Mouse (Mus musculus) cortical plate, adult 2 months (tissue): ENCODE data around the gene Dxo. TPM values are rescaled to one million over a fixed set of nuclear protein-coding genes. Genes with fewer than 3 reads are reported as not detected.
"Not testable (repeated sequence)": the region's sequence is repeated elsewhere in the genome, so short reads cannot be mapped to it uniquely, and the experiment has no call there.

ENCODE experiments used
- H3K27ac ChIP-seq: fragments of 200-500 bp; 2 replicates; pipeline ENCODE4 v1.5.1; 2012; ENCODE audit warnings: low read length, control low read depth, inconsistent platforms; ENCODE audit not compliant: insufficient read depth
- H3K4me1 ChIP-seq: fragments of 200-500 bp; 2 replicates; pipeline ENCODE4 v1.6.1; 2011; ENCODE audit warnings: low read length; ENCODE audit not compliant: control insufficient read depth, insufficient read depth
- H3K4me3 ChIP-seq: fragments of 200-500 bp; 2 replicates; pipeline ENCODE4 v1.5.1; 2011; ENCODE audit warnings: mild to moderate bottlenecking, low read length, control low read depth; ENCODE audit not compliant: insufficient read depth
- CTCF ChIP-seq: fragments of 200-500 bp; IDR thresholded peaks from 2 replicates; pipeline ENCODE4 v1.5.1; 2011; ENCODE audit warnings: mild to moderate bottlenecking, control low read depth, low read length; ENCODE audit not compliant: insufficient read depth; ENCODE audit errors: extremely low read depth
- POLR2A ChIP-seq: fragments of 200-500 bp; IDR thresholded peaks from 2 replicates; pipeline ENCODE4 v1.6.1; 2011; ENCODE audit warnings: mild to moderate bottlenecking, low read length, control low read depth; ENCODE audit not compliant: insufficient read depth; ENCODE audit errors: extremely low read depth
- polyA plus RNA-seq: library from polyadenylated mRNA; depleted of rRNA; stranded (reverse); fragments of >200 nt; gene quantifications from 2 replicates; pipeline ENCODE4 v1.2.3, GENCODE M21; 2012; rRNA removed

Dxo gene
- polyA plus RNA-seq: 53.1 and 55.5 TPM in 2 replicates

- peaks cover 2% of the 10 kb centered on the region; the same call in 1 of the 2 replicates for H3K4me1 ChIP-seq
- peak within 1 kb of the TSS; percentile 73 for H3K27ac ChIP-seq
- peak within 1 kb of the TSS; percentile 97 for H3K4me3 ChIP-seq
- peak; percentile 80 for TF ChIP-seq POLR2A
- TF ChIP-seq CTCF: no peak
These were observed at the start of gene Dxo, which contains the start of gene Stk19 for GRCm38 (mm10) chr17:34836856-34837221. Dxo (plus strand) TSS chr17:34837019. Stk19 (minus strand) TSS chr17:34836945.

DNA sequence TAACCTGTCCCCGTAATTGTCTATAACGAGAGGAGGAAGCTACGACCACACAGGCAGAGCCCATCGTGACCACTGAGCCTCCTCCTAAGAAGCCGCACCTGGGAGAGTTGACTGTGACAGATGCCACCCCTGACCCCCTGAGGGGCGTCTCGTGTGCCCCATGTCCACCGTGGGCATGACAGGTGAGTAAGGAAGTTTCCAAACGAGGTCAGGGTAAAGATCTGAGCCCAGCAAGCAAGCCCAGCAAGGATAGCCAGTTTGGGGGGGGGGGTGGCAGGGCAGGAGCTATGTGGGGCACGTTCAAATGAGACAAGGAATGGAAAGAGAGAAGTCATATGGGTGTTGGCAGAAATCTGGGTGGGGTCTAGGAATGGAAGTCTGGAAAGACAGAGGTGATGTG is 41.8 kb upstream of the Dxo start:
- no peak overlapping the region for H3K4me3 ChIP-seq
- no peak overlapping the region for H3K27ac ChIP-seq
- H3K4me1 ChIP-seq: no peaks in the 10 kb centered on the region
- TF ChIP-seq POLR2A (no peak), CTCF (no peak)

- no peak overlapping the region for H3K27ac ChIP-seq
- H3K4me3 ChIP-seq: no peak overlapping the region
- no peaks in the 10 kb centered on the region for H3K4me1 ChIP-seq
- TF ChIP-seq POLR2A (no peak), CTCF (peak; percentile 44)
These were observed 41.2 kb upstream of the Dxo start for GRCm38 (mm10) chr17:34795633-34796032.

DNA sequence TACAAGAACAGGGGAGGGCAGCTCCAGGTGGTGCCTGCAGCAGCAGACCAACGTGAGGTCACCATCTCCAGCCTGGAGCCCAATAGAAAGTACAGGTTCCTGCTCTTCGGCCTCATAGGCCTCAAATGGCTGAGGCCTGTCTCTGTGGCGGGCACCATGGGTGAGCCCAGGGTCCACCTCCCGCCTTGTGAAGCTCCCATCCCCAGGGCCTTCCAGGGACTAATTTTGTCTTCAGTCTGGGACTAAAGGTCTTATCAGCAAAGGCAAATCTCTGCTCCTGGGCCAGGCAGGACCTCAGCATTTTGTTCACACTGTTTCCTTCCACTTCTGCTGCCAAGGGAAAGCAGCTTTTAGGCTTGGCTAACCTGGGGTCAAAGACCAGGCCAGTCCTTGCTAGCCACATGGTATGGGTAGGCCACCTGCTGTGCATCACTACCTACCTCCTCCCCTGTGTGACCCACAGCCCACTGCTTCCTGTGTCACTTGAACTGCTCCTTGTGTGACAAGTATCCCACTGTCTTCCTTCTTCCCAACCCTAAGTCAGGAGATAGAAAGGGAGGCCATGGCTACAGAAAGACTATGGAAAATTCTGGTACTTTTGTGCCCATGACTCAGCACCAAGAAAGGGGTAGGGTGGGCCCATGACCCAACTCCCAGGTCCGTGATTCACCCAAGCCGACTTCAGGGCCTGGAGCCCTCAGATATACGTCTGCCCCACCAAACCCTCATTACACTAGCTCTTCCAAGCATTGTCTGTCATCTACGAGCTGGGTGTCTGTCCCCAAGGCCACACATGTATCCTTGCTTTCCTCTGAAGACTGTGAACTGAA is 40.3 kb upstream of the Dxo start:
- no peak overlapping the region for H3K27ac ChIP-seq
- no peak overlapping the region for H3K4me3 ChIP-seq
- TF ChIP-seq POLR2A: no peak
- TF ChIP-seq CTCF: no peak
- H3K4me1 ChIP-seq: no peaks in the 10 kb centered on the region

- H3K27ac ChIP-seq: not testable (repeated sequence)
These were observed 39.4 kb upstream of the Dxo start for GRCm38 (mm10) chr17:34797211-34797995.

GRCm38 (mm10) chr17:34798071-34798470 is 38.7 kb upstream of the Dxo start:
- not testable (repeated sequence) for H3K4me1 ChIP-seq, H3K4me3 ChIP-seq, H3K27ac ChIP-seq

More at GRCm38 (mm10) chr17:34797211-34797995, 39.4 kb upstream of the Dxo start:
- H3K4me3 ChIP-seq, H3K4me1 ChIP-seq: not testable (repeated sequence)

DNA sequence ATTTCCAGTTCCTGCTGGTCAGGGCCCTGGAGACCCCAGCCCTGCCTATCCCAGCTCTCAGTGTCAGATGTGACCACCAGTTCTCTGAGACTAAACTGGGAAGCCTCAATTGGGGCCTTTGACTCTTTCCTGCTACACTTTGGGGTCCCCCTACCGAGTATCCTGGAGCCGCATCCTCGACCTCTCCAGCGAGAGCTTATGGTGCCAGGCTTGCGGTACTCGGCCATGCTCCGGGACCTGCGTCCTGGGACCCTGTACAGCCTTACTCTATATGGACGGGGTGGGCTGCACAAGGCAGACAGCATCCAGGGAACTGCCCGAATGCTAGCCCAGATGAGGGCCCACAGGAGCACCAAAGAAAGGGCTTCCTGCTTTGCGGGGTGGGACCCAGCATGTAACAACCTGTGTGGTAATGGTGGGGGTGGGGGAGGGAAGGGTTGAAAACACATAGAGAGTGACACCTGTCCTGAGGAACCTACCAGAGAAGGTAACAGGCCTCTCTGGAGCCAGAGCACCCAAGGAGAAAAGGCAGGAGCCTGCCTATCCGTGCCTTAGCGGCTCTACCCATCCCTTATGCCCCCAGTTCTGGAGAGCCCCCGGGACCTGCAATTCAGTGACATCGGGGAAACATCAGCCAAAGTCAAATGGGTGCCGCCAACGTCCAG is 37.8 kb upstream of the Dxo start:
- no peaks in the 10 kb centered on the region for H3K4me1 ChIP-seq

GRCm38 (mm10) chr17:34799531-34799925 is 37.3 kb upstream of the Dxo start:
- Histone ChIP-seq H3K4me1 (no peaks in the 10 kb centered on the region), H3K4me3 (no peak overlapping the region), H3K27ac (no peak overlapping the region)
- no peak for TF ChIP-seq POLR2A
- TF ChIP-seq CTCF: no peak

More for the DNA sequence above, 37.8 kb upstream of the Dxo start:
- H3K27ac ChIP-seq: no peak overlapping the region
- TF ChIP-seq POLR2A (no peak), CTCF (no peak)
- H3K4me3 ChIP-seq: no peak overlapping the region

DNA sequence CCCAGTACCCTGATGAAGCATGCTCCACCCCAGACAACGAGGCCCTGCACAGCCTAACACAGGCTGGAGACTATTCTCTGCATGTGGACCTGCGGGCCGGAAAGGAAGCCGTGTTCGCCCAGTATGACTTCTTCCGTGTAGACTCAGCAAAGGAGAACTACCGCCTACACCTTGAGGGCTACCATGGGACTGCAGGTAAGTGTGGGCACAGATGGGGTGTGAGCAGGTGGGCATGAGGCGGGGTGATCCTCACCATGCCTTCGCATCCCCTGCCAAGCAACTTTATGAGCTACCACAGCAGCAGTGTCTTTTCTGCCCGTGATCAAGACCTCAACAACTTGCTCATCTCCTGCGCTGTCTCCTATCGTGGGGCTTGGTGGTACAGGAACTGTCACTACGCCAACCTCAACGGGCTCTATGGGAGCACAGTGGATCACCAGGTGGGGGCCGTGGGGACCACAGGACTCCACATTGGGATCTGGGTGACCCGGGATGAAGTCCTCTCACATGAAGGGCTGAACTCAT is 36.0 kb upstream of the Dxo start:
- H3K4me1 ChIP-seq, H3K4me3 ChIP-seq, H3K27ac ChIP-seq: not testable (repeated sequence)

DNA sequence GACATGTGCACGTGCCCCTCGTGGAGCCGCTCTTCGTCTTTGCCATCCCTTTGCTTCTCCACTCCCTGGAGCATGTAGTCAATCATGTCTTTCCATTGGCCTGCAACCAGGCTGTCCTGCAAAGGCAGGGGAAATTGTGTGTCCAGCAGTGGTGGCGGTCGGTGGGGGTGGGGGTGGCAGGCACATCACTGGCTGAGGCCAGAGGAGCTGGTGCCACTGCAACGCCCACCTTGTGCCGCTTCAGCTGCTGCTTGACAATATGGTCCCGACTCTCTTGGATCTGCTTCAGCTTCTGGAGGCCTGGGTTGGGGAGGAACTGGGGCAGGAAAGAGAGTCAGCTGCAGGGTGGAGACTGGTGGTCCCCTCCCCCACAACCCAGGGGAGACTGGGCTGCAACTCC is 34.1 kb upstream of the Dxo start:
- H3K4me1 ChIP-seq, H3K27ac ChIP-seq: not testable (repeated sequence)

GRCm38 (mm10) chr17:34803367-34803766 is 33.5 kb upstream of the Dxo start:
- H3K4me3 ChIP-seq, H3K27ac ChIP-seq, H3K4me1 ChIP-seq: not testable (repeated sequence)

More for the DNA sequence above, 34.1 kb upstream of the Dxo start:
- H3K4me3 ChIP-seq: not testable (repeated sequence)

DNA sequence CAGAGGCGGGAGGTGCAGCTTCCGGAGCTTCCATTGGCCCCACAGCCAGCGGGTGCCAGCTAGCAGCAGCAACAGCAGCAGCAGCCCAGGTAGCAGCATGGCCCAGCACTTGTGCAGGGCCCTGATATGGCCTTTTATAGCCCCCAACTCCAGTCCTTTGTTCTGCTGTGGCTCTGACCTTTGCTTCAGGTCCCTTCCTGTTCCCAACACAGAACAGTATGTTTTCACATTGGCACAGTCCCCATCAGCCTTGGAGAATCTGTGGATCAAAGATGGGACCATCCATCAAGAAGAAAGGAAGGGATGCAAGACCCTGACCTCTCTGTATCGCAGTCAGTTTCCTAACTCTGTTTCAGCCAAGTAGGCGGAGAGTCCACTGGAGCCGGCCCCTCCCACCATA is 32.5 kb upstream of the Dxo start, which contains the start of gene Cyp21a1:
Cyp21a1 (minus strand) TSS at position 261 of the 400 bp plus-strand sequence.
- not testable (repeated sequence) for H3K4me1 ChIP-seq, H3K4me3 ChIP-seq, H3K27ac ChIP-seq
